Mouse (Mus musculus) kidney, embryonic 15.5 days (tissue): ENCODE measurements at regions not wholly inside any gene's neighbourhood (a gene's known extent, or its start where the extent isn't known, plus 50 kb on each side); places are given as distances from the start of the nearest gene placed in this dataset.
A peak's percentile ranks its signal among the peaks of the same experiment; 100 is the strongest.

Source experiments
- ATAC-seq: fragments of 200-750 bp; cut with Nextera tagmentation; replicated peaks from 2 replicates; pipeline ENCODE4 v1.8.0; 2017; ENCODE audit warnings: moderate TSS enrichment; ENCODE audit not compliant: low FRiP score
- H3K27ac ChIP-seq: fragments of 300-500 bp; sonication (generic); 2 replicates; pipeline ENCODE4 v1.5.1; 2015; ENCODE audit warnings: mild to moderate bottlenecking, inconsistent platforms
- H3K27me3 ChIP-seq: fragments of 300-500 bp; sonication (generic); 2 replicates; pipeline ENCODE4 v1.6.1; 2015; ENCODE audit warnings: inconsistent platforms
- H3K36me3 ChIP-seq: fragments of 300-500 bp; sonication (generic); 2 replicates; pipeline ENCODE4 v1.6.1; 2015; ENCODE audit warnings: inconsistent platforms
- H3K4me1 ChIP-seq: fragments of 300-500 bp; sonication (generic); 2 replicates; pipeline ENCODE4 v1.6.1; 2015; ENCODE audit warnings: inconsistent platforms
- H3K4me2 ChIP-seq: fragments of 300-500 bp; sonication (generic); 2 replicates; pipeline ENCODE4 v1.6.1; 2015; ENCODE audit warnings: moderate library complexity, mild to moderate bottlenecking, inconsistent platforms
- H3K4me3 ChIP-seq: fragments of 300-500 bp; sonication (generic); replicated peaks from 2 replicates; pipeline ENCODE4 v1.5.1; 2015; ENCODE audit warnings: mild to moderate bottlenecking, inconsistent platforms
- H3K9ac ChIP-seq: fragments of 300-500 bp; sonication (generic); 2 replicates; pipeline ENCODE4 v1.6.1; 2015; ENCODE audit warnings: mild to moderate bottlenecking, inconsistent platforms
- H3K9me3 ChIP-seq: fragments of 300-500 bp; sonication (generic); replicated peaks from 2 replicates; pipeline ENCODE4 v1.6.1; 2016; ENCODE audit warnings: inconsistent platforms
- WGBS: fragments of 180-500 bp; shearing (Covaris S2); methylation state at CpG from one replicate; pipeline ENCODE4 v1.1.7; 2015; ENCODE audit warnings: mixed read lengths; 5-methylcytosine and 5-hydroxymethylcytosine counted together

DNA sequence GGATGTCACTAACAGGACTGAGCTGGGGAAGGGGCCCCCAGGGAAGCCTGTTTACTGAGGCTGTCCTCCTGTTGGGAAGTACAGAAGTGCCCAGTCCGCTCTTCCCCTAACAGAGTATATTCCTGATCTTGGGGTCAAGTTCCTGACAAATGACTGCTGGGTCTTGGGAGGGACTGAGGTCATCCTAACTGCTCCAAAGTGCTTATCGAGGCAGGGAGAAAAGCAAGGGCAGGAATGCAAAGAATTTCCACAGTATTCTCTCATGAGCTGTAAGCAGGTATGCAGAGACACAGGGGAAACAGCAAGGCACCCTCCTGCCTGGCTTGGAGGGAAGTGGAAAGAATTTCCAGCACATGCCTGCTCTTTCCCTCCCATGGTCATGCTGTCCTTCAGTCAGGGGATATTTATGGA, 107.9 kb downstream of the Oma1 start:
- Histone ChIP-seq H3K4me2 (no peak overlapping the region), H3K9me3 (no peaks in the 10 kb centered on the region), H3K4me1 (peaks cover 16% of the 10 kb centered on the region), H3K27me3 (no peaks in the 10 kb centered on the region), H3K36me3 (no peaks in the 10 kb centered on the region), H3K4me3 (no peak overlapping the region), H3K27ac (peak overlapping the region; percentile 45; the same call in 1 of the 2 replicates), H3K9ac (no peak overlapping the region)
- peak; percentile 87 for ATAC-seq
- WGBS = 11% methylated on average over 2 of the region's 2 CpGs

DNA sequence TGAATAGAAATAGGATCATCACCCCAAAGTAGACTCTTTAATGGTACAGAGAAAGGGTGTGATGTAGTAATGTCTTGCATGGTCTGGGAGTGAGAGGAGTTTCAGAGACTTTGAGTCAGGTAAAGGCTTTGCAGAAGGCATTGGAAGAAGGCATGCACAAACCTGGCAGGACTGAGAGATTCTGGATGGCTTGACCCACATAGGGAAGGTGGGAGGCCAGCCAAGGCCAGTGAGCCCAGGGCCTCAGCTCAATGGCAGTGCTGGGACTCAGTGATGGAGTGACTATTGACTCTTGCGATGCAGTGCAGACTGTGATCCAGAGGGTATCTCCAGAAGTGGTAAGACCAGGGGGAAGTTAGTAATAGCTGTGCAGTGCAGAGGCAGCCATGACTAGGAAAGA, 127.8 kb downstream of the Oma1 start:
- Histone ChIP-seq H3K27me3 (no peaks in the 10 kb centered on the region), H3K4me3 (no peak overlapping the region), H3K9ac (no peak overlapping the region), H3K36me3 (no peaks in the 10 kb centered on the region), H3K4me2 (no peak overlapping the region), H3K27ac (no peak overlapping the region), H3K4me1 (no peaks in the 10 kb centered on the region), H3K9me3 (no peaks in the 10 kb centered on the region)
- no peak for ATAC-seq
- WGBS = 100% methylated on average over 1 of the region's 1 CpGs

DNA sequence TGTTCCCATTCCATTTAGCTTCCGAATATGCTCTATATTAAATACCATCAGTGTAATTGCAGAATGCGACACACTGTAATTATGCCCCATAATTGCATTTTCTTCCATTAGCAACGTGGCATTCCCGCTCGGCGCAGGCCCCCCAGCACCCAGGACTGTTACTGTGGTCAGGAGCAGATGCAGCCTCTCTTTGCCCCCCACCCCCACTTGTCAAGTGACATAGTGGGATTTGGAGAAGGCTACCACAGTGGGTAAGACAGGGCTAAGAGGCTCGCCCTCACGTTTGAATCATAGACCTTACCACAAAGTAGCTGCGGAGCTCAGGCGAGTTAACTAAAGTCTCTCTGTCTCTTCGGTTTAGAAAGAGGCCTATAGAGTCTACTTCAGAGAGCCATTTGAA, 128.3 kb downstream of the Oma1 start:
- Histone ChIP-seq H3K4me3 (no peak overlapping the region), H3K27ac (no peak overlapping the region), H3K4me2 (no peak overlapping the region), H3K36me3 (no peaks in the 10 kb centered on the region), H3K4me1 (no peaks in the 10 kb centered on the region), H3K27me3 (no peaks in the 10 kb centered on the region), H3K9ac (no peak overlapping the region), H3K9me3 (no peaks in the 10 kb centered on the region)
- 95% methylated on average over 11 of the region's 11 CpGs for WGBS
- ATAC-seq = no peak

DNA sequence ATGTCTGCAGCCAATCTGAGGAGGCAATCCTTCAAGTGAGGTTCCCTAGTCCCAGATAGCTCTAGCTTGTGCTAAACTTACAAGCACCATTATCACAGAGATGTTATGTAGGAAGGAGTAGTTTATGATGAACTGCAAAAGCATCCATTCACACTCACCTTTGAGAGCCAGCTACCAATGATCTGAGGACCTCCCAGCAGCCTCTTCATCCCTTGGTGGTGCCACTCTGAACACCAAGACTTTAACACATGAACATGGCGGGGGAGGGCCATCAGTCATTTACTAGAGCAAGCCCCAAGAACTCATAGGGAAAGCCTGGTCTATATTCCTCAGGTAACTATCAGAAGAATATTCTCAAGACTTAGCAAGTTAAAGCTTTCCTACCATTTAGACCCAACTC, 135.7 kb downstream of the Oma1 start:
- no peak for ATAC-seq
- no peaks in the 10 kb centered on the region for H3K36me3 ChIP-seq
- H3K4me2 ChIP-seq = no peak overlapping the region
- H3K27me3 ChIP-seq = no peaks in the 10 kb centered on the region
- H3K9me3 ChIP-seq = no peaks in the 10 kb centered on the region
- H3K4me1 ChIP-seq = no peaks in the 10 kb centered on the region
- 96% methylated on average over 1 of the region's 1 CpGs for WGBS
- no peak overlapping the region for H3K4me3 ChIP-seq
- H3K9ac ChIP-seq = no peak overlapping the region
- H3K27ac ChIP-seq = no peak overlapping the region

DNA sequence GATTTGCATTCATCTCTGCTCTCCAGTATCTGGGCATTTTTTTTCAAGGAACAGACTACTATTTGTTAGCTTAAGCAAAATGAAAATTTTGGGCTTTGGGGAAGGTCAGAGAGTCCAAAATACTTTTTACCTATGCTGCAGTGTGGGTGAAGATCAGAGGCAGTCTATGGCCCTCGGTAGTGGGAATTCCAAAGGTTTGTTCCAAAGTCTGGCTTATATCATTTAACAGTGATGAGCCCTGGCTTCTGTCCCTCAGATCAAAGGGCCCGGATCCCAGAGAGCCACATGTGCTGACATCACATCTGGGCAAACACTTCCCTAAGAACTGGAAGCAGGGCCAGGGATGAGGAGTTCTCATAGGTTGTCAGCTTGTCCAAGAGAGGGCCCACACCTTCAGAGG, 136.5 kb downstream of the Oma1 start:
- no peaks in the 10 kb centered on the region for H3K36me3 ChIP-seq
- 85% methylated on average over 2 of the region's 2 CpGs for WGBS
- no peaks in the 10 kb centered on the region for H3K27me3 ChIP-seq
- no peak overlapping the region for H3K9ac ChIP-seq
- no peak overlapping the region for H3K4me2 ChIP-seq
- no peaks in the 10 kb centered on the region for H3K4me1 ChIP-seq
- H3K9me3 ChIP-seq = no peaks in the 10 kb centered on the region
- no peak overlapping the region for H3K27ac ChIP-seq
- H3K4me3 ChIP-seq = no peak overlapping the region
- no peak for ATAC-seq

DNA sequence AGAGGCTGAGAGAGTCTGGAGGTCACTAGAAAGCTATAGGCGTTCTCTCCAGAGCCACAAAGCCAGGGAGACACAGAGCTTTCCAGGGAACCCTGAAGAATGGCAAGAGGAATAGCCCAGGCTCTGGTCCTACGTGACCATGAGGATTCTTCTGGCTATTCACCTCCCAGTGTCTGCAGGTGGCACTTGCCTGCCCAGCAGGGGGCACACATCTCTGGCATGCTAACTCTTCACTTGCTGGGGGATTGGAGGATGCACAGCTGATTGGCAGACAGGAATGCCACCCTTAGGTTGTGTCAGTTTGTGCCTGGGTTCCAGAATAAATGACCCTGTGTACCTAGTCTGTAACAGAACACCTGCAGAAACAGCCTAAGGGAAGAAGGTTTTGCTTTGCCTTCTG, 141.8 kb downstream of the Oma1 start:
- Histone ChIP-seq H3K27me3 (no peaks in the 10 kb centered on the region), H3K4me1 (no peaks in the 10 kb centered on the region), H3K27ac (no peak overlapping the region), H3K36me3 (no peaks in the 10 kb centered on the region), H3K4me2 (no peak overlapping the region), H3K4me3 (no peak overlapping the region), H3K9me3 (no peaks in the 10 kb centered on the region), H3K9ac (no peak overlapping the region)
- ATAC-seq = no peak
- WGBS = 72% methylated on average over 2 of the region's 2 CpGs

DNA sequence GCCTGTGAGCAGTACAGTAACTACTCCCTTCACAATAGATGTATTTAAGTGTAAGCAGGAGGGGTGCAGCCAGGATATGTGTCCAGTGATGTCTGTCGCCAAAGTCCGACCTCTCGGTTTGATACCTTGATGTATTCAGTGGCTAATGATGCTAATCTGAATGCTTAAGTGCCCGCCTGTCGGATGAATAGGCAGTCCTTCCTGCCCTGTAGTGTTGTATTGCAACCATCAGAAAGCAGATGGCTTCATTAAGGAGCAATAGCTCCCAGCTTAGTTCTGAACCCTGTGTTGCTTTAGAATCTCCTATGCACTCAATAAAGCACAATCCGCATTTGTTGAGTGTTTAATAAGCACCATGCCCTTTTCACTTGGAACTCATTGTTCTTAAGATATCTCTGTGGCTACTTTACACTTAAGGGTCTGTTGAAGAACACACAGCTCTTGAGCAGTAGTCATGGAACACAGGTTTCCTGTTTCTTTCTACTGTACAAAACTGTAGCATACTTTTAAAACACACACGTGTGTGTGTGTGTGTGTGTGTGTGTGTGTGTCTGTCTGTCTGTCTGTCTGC, 152.5 kb downstream of the Oma1 start:
- 65% methylated on average over 7 of the region's 7 CpGs for WGBS
- H3K27ac ChIP-seq = no peak overlapping the region
- no peak overlapping the region for H3K4me3 ChIP-seq
- H3K36me3 ChIP-seq = no peaks in the 10 kb centered on the region
- no peak overlapping the region for H3K4me2 ChIP-seq
- no peaks in the 10 kb centered on the region for H3K27me3 ChIP-seq
- H3K4me1 ChIP-seq = no peaks in the 10 kb centered on the region
- no peaks in the 10 kb centered on the region for H3K9me3 ChIP-seq
- H3K9ac ChIP-seq = no peak overlapping the region
- no peak for ATAC-seq

DNA sequence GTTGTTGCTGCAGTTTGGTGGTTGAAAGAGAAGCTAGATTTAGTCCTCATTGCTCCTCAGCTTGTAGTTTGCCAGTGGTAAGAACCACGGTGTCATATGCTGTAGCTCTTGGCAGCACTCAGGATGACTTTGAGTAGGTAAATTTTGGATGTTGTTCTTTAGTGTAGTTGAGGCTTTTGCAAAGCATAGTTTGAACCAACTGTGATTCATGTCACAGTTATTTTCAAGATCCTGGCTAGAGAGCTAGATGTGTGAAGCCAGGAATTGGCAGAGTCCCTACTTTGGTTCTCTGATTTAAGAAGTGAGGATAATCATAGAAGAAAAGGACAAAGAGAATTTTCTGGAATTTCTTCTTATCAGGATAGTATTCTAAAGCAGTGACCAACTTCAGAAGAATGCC, 143.6 kb upstream of the Dab1 start:
- Histone ChIP-seq H3K4me2 (no peak overlapping the region), H3K36me3 (no peaks in the 10 kb centered on the region), H3K9ac (no peak overlapping the region), H3K4me3 (no peak overlapping the region), H3K9me3 (no peaks in the 10 kb centered on the region), H3K27ac (no peak overlapping the region), H3K4me1 (no peaks in the 10 kb centered on the region), H3K27me3 (no peaks in the 10 kb centered on the region)
- WGBS = 82% methylated on average over 1 of the region's 1 CpGs
- ATAC-seq = no peak

DNA sequence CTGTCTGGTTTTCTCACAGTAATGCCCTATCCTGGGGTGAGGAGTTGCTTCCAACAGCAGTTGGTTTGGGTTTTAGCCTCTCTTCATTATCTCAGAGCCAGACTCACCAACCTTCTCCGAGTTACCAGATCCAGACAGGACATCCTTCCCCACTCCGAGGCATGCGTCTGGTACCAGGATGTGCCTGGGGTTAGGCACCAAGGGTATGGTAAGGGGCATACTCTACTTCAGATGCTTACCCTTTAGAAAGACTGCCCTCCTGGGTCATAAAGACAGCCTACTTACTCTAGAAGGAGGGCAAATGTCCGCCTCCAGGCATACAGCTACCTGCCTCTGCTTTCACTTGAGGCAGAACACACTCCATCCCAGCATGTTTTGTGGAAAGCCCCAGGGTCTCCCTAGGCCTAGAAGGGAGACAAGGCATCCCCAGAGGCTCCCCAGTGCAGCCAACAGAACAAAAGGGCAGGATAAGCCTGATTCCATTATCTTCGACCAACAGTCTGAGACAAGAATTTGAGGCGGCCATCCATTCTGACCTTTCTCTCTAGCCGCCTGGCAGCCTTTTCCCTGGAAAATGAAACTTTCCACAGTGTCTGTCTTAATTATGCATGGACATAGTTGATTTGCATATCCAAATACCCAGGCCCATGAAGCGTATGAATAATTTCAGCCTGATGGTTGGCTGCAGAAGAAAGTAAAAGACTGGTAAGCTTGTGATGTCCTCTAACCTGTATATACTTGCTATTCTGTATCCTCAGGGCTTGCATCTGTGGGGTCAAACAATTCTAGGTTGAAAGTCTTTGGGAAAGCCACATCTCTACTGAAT, 132.8 kb upstream of the Dab1 start:
- no peak for ATAC-seq
- Histone ChIP-seq H3K4me3 (no peak overlapping the region), H3K27me3 (no peaks in the 10 kb centered on the region), H3K4me1 (no peaks in the 10 kb centered on the region), H3K36me3 (no peaks in the 10 kb centered on the region), H3K9ac (no peak overlapping the region), H3K9me3 (no peaks in the 10 kb centered on the region), H3K4me2 (no peak overlapping the region), H3K27ac (no peak overlapping the region)
- WGBS = 78% methylated on average over 8 of the region's 8 CpGs

DNA sequence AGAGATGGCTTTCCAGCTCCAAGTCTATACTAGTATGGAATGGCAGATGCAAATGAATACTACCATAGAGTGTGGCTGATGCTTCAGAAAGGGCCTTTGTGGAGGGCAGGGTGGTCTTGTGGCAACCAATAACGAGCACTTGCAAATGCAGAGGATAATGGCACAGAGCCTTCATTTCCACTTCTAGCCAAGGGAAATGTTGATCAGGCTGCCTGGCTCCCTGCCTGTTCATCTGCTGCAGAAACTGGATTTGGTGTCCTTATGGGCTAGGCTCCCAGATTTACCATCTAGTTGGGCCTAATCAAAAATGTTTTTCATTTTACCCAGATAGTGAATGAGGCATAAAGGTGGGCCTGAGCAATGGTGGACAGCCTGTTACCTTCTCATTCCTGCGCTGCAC, 110.7 kb upstream of the Dab1 start:
- no peak for ATAC-seq
- WGBS = 82% methylated on average over 2 of the region's 2 CpGs
- H3K9me3 ChIP-seq = no peaks in the 10 kb centered on the region
- H3K36me3 ChIP-seq = no peaks in the 10 kb centered on the region
- no peaks in the 10 kb centered on the region for H3K27me3 ChIP-seq
- no peak overlapping the region for H3K9ac ChIP-seq
- no peak overlapping the region for H3K27ac ChIP-seq
- H3K4me3 ChIP-seq = no peak overlapping the region
- H3K4me1 ChIP-seq = no peaks in the 10 kb centered on the region
- H3K4me2 ChIP-seq = no peak overlapping the region

DNA sequence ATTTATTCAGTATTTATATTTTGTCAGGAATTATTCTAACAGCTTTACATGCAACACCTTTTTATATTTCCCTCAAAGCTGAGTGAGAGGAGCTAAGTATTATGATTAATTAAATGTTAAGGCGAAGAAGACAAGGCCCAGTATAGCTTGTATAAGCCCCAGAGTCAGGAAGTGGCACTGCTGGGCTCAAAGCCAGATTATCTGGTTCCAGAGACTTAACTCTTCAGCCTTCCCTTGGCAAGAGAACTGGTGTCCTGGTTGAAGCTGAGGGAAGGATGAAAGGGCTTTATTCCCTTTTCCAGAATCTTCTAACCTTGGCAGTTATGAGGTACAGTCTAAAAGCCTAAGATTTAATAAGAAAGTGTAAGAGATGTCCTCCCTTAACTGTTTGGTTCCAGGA, 106.3 kb upstream of the Dab1 start:
- Histone ChIP-seq H3K4me2 (no peak overlapping the region), H3K4me1 (no peaks in the 10 kb centered on the region), H3K4me3 (no peak overlapping the region), H3K36me3 (no peaks in the 10 kb centered on the region), H3K9ac (no peak overlapping the region), H3K9me3 (no peaks in the 10 kb centered on the region), H3K27ac (no peak overlapping the region), H3K27me3 (no peaks in the 10 kb centered on the region)
- ATAC-seq = no peak
- WGBS = 85% methylated on average over 1 of the region's 1 CpGs

DNA sequence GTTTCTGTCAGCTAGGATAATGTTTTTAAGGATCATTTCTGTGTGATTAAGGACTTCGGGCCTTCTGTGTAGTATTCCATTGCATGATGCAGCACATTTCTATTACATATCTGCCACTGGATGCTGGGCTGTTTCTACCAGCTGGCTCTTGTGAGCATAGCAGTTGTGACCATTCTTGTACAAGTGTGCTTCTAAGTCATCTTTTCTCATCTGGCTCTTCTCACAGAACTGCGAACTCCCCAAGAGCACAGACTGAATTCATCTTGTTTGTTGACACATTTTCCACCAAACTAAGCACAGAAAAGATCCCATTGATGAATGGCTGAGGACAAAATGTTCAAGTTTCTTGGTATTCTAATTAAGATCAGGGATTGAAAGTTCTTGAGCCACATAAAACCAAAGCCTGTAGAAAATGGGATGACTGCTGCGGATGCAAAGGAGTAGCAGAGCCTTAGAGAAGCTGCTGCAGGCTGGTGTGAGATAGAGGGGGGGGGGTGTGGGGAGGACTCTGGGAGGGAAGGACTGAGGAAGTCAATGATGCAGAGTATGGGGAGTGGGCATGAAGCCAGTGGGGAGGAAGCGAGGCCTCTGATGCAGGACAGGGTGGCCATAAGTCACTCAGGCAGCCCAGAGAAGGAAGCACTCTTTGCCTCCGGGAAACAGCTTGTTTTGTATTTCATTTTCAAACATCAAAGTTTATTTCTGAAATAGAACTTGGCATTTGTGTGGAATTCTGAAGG, 97.1 kb upstream of the Dab1 start:
- peak; percentile 77 for ATAC-seq
- no peak overlapping the region for H3K4me3 ChIP-seq
- no peak overlapping the region for H3K27ac ChIP-seq
- H3K4me1 ChIP-seq = no peaks in the 10 kb centered on the region
- 41% methylated on average over 5 of the region's 5 CpGs for WGBS
- H3K27me3 ChIP-seq = no peaks in the 10 kb centered on the region
- no peak overlapping the region for H3K9ac ChIP-seq
- no peaks in the 10 kb centered on the region for H3K36me3 ChIP-seq
- H3K4me2 ChIP-seq = no peak overlapping the region
- no peaks in the 10 kb centered on the region for H3K9me3 ChIP-seq
